ENCODE assay signal across 9 mouse cellular contexts in genomic region chr7:50241634-50242273, GRCm38 (mm10).
A peak's percentile ranks its signal among the peaks of the same experiment; 100 is the strongest.
DNase-seq lines count a peak whose midpoint lies in the region; ATAC-seq and TF ChIP-seq lines count a peak whose summit lies in the region.
"Had no signal": no experiment of that assay in that cellular context is flagged by ENCODE, and none has a peak within 500 bp of the region (broad histone marks: within the 10 kb centered on the region; RNA-seq: fewer than 3 reads in every experiment).

No protein-coding gene starts in this region.

- no peak overlapping the region for H3K27ac ChIP-seq in lung, postnatal 0 days (ENCODE audit: low read length)
- H3K27ac ChIP-seq: kidney, postnatal 0 days had no signal

- 35% methylated on average over 5 of the region's 5 CpGs for WGBS in lung, postnatal 0 days
- 29% methylated on average over 5 of the region's 5 CpGs for WGBS in lung, adult 2 months

- no peaks in the 10 kb centered on the region for H3K9me3 ChIP-seq in lung, postnatal 0 days (ENCODE audit: low read length)

- H3K27me3 ChIP-seq in lung, postnatal 0 days (replicated peaks; ENCODE audit: insufficient read depth, low read length): no peaks in the 10 kb centered on the region

- no peak for TF ChIP-seq CTCF in lung, postnatal 0 days (IDR thresholded peaks at IDR 0.05)
- no peak for TF ChIP-seq CTCF in lung, adult 2 months (IDR thresholded peaks at IDR 0.05; ENCODE audit: insufficient read depth, low read length)

- H3K9ac ChIP-seq in lung, postnatal 0 days (replicated peaks; ENCODE audit: low read depth): no peak overlapping the region

- H3K36me3 ChIP-seq in lung, postnatal 0 days (ENCODE audit: insufficient read depth, low read length): no peaks in the 10 kb centered on the region

- H3K4me1 ChIP-seq in lung, postnatal 0 days (ENCODE audit: insufficient read depth, low read depth, low read length): no peaks in the 10 kb centered on the region
- H3K4me1 ChIP-seq in lung, adult 2 months (ENCODE audit: control insufficient read depth, insufficient read depth, low read length): no peaks in the 10 kb centered on the region

- TF ChIP-seq EP300 in lung, postnatal 0 days (IDR thresholded peaks at IDR 0.05): no peak

- no peak for TF ChIP-seq POLR2A in lung, adult 2 months (IDR thresholded peaks at IDR 0.05; ENCODE audit: borderline replicate concordance, extremely low read depth, low read depth, low read length)

- no peak overlapping the region for H3K4me3 ChIP-seq in lung, postnatal 0 days (ENCODE audit: low read depth, low read length)
- H3K4me3 ChIP-seq in lung, adult 2 months (replicated peaks; ENCODE audit: extremely low read depth, low read depth, low read length): no peak overlapping the region

- intact Hi-C loops in heart, postnatal 10 days (cut with DNase I): no loop called here

- peak; percentile 11 for DNase-seq in lung, postnatal 0 days (ENCODE audit: low spot score)
- DNase-seq in lung, adult 2 months: no peak
- peak; percentile 31 to 79 for DNase-seq in cerebellum, postnatal 4 days (ENCODE audit: low spot score in 2 of 2)
- DNase-seq in layer of hippocampus, postnatal 36 days: peak; percentile 82 to 84
- peak; percentile 80 for DNase-seq in right cerebral cortex, postnatal 14 days
- DNase-seq in heart, postnatal 10 days: no peak
- DNase-seq in kidney, adult 11 months: no peak

- 0 out of 2 replicates have a peak, but pooled peaks have one; percentile 14 for ATAC-seq in lung, postnatal 0 days
- no peak for ATAC-seq in erythroblast, adult 5-6 weeks (replicated peaks; ENCODE audit: low FRiP score, poor library complexity, severe bottlenecking)

- no peak overlapping the region for H3K4me2 ChIP-seq in lung, postnatal 0 days (replicated peaks; ENCODE audit: low read depth, low read length)

Comparison
In these comparisons a context has a peak if more than half of its experiments do, and no peak if none do; other contexts are left out.
1. DNase-seq: peak in lung, postnatal 0 days (single experiment), cerebellum, postnatal 4 days (2 of 2), layer of hippocampus, postnatal 36 days (2 of 2) and right cerebral cortex, postnatal 14 days (single experiment); none in lung, adult 2 months (single experiment), heart, postnatal 10 days (0 of 2) and kidney, adult 11 months (single experiment).